Mouse (Mus musculus): ENCODE measurements at regions not wholly inside any gene's neighbourhood (a gene's known extent, or its start where the extent isn't known, plus 50 kb on each side); places are given as distances from the start of the nearest gene placed in this dataset.

GRCm38 (mm10) chr17:51495038-51495437 is 315.9 kb upstream of the Tbc1d5 start:
- TF ChIP-seq CTCF (IDR thresholded peaks at IDR 0.05; ENCODE audit: low read depth, low read length), result no peak
- no peak for TF ChIP-seq GATA1 (IDR thresholded peaks at IDR 0.05; ENCODE audit: borderline replicate concordance, low read length)
- TF ChIP-seq TAL1 (conservative IDR thresholded peaks at IDR 0.05; ENCODE audit: low read depth, low read length), result no peak
